Mouse (Mus musculus): ENCODE data around the gene Morn2. TPM values are rescaled to one million over a fixed set of nuclear protein-coding genes. Genes with fewer than 3 reads are reported as not detected.
"Not testable (repeated sequence)": the region's sequence is repeated elsewhere in the genome, so short reads cannot be mapped to it uniquely, and the experiment has no call there.

The Morn2 gene
- total and polyA plus RNA-seq, 3 experiments, result 3.5 to 34.3 (median 20.8) TPM

GRCm38 (mm10) chr17:80267065-80267464, 22.9 kb upstream of the Morn2 start:
- ATAC-seq (ENCODE audit: extremely low read depth, insufficient number of reproducible peaks, low FRiP score, poor library complexity, severe bottlenecking), result no peak
- TF ChIP-seq GATA2 (IDR thresholded peaks at IDR 0.05; ENCODE audit: borderline replicate concordance, low read depth, low read length), result no peak
- no peak for TF ChIP-seq CTCF (IDR thresholded peaks at IDR 0.05; ENCODE audit: low read depth, low read length)
- no peak for TF ChIP-seq TAL1 (conservative IDR thresholded peaks at IDR 0.05; ENCODE audit: low read depth, low read length)
- TF ChIP-seq GATA1 (IDR thresholded peaks at IDR 0.05; ENCODE audit: borderline replicate concordance, low read length), result no peak
- TF ChIP-seq POLR2AphosphoS5 (IDR thresholded peaks at IDR 0.05; ENCODE audit: insufficient replicate concordance, low read depth, low read length), result no peak
- Histone ChIP-seq H3K4me1 (ENCODE audit: insufficient read depth, low read depth, low read length) (no peaks in the 10 kb centered on the region), H3K9me3 (replicated peaks) (no peaks in the 10 kb centered on the region), H3K27me3 (ENCODE audit: insufficient read depth, low read length) (no peaks in the 10 kb centered on the region), H3K4me3 (ENCODE audit: low read depth, low read length) (no peak overlapping the region), H3K36me3 (replicated peaks) (peaks cover 76% of the 10 kb centered on the region)
- no peak for DNase-seq (ENCODE audit: low spot score)

- ATAC-seq (ENCODE audit: extremely low read depth, insufficient number of reproducible peaks, low FRiP score, poor library complexity, severe bottlenecking), result no peak
- H3K27me3 ChIP-seq (ENCODE audit: insufficient read depth, low read length), result no peaks in the 10 kb centered on the region
- TF ChIP-seq GATA2 (IDR thresholded peaks at IDR 0.05; ENCODE audit: borderline replicate concordance, low read depth, low read length), result no peak
- no peak for TF ChIP-seq TAL1 (conservative IDR thresholded peaks at IDR 0.05; ENCODE audit: low read depth, low read length)
- no peak for TF ChIP-seq POLR2AphosphoS5 (IDR thresholded peaks at IDR 0.05; ENCODE audit: insufficient replicate concordance, low read depth, low read length)
- TF ChIP-seq GATA1 (IDR thresholded peaks at IDR 0.05; ENCODE audit: borderline replicate concordance, low read length), result no peak
- TF ChIP-seq CTCF (IDR thresholded peaks at IDR 0.05; ENCODE audit: low read depth, low read length), result no peak
- H3K36me3 ChIP-seq (replicated peaks), result peaks cover 78% of the 10 kb centered on the region
- DNase-seq (ENCODE audit: low spot score), result no peak
- H3K9me3 ChIP-seq (replicated peaks), result no peaks in the 10 kb centered on the region
- H3K4me3 ChIP-seq (ENCODE audit: low read depth, low read length), result no peak overlapping the region
- no peaks in the 10 kb centered on the region for H3K4me1 ChIP-seq (ENCODE audit: insufficient read depth, low read depth, low read length)
These were observed 21.9 kb upstream of the Morn2 start for GRCm38 (mm10) chr17:80268151-80268550.

- not testable (repeated sequence) for H3K9me3 ChIP-seq (replicated peaks); H3K4me1 ChIP-seq (ENCODE audit: insufficient read depth, low read depth, low read length); DNase-seq (ENCODE audit: low spot score); H3K27me3 ChIP-seq (ENCODE audit: insufficient read depth, low read length); ATAC-seq (ENCODE audit: extremely low read depth, insufficient number of reproducible peaks, low FRiP score, poor library complexity, severe bottlenecking); H3K4me3 ChIP-seq (ENCODE audit: low read depth, low read length)
- peaks cover 75% of the 10 kb centered on the region for H3K36me3 ChIP-seq (replicated peaks)
These were observed 19.4 kb upstream of the Morn2 start for GRCm38 (mm10) chr17:80270622-80271021.

- Histone ChIP-seq H3K9me3 (replicated peaks) (no peaks in the 10 kb centered on the region), H3K36me3 (replicated peaks) (peaks cover 67% of the 10 kb centered on the region), H3K27me3 (ENCODE audit: insufficient read depth, low read length) (no peaks in the 10 kb centered on the region), H3K4me1 (ENCODE audit: insufficient read depth, low read depth, low read length) (no peaks in the 10 kb centered on the region), H3K4me3 (ENCODE audit: low read depth, low read length) (no peak overlapping the region)
- TF ChIP-seq POLR2AphosphoS5 (IDR thresholded peaks at IDR 0.05; ENCODE audit: insufficient replicate concordance, low read depth, low read length), result no peak
- TF ChIP-seq GATA2 (IDR thresholded peaks at IDR 0.05; ENCODE audit: borderline replicate concordance, low read depth, low read length), result no peak
- TF ChIP-seq CTCF (IDR thresholded peaks at IDR 0.05; ENCODE audit: low read depth, low read length), result no peak
- TF ChIP-seq GATA1 (IDR thresholded peaks at IDR 0.05; ENCODE audit: borderline replicate concordance, low read length), result no peak
- TF ChIP-seq TAL1 (conservative IDR thresholded peaks at IDR 0.05; ENCODE audit: low read depth, low read length), result no peak
- no peak for ATAC-seq (ENCODE audit: extremely low read depth, insufficient number of reproducible peaks, low FRiP score, poor library complexity, severe bottlenecking)
- no peak for DNase-seq (ENCODE audit: low spot score)
These were observed 11.7 kb upstream of the Morn2 start for GRCm38 (mm10) chr17:80278255-80278654.

GRCm38 (mm10) chr17:80279340-80280070, 10.5 kb upstream of the Morn2 start:
- H3K36me3 ChIP-seq (replicated peaks), result peaks cover 67% of the 10 kb centered on the region
- H3K4me1 ChIP-seq (ENCODE audit: insufficient read depth, low read depth, low read length), result peaks cover 2% of the 10 kb centered on the region; the same call in 1 of the 2 replicates
- no peak for ATAC-seq (ENCODE audit: extremely low read depth, insufficient number of reproducible peaks, low FRiP score, poor library complexity, severe bottlenecking)
- no peak for DNase-seq (ENCODE audit: low spot score)
- H3K4me3 ChIP-seq (ENCODE audit: low read depth, low read length), result no peak overlapping the region
- TF ChIP-seq TAL1 (conservative IDR thresholded peaks at IDR 0.05; ENCODE audit: low read depth, low read length), result no peak
- TF ChIP-seq GATA1 (IDR thresholded peaks at IDR 0.05; ENCODE audit: borderline replicate concordance, low read length), result no peak
- no peak for TF ChIP-seq GATA2 (IDR thresholded peaks at IDR 0.05; ENCODE audit: borderline replicate concordance, low read depth, low read length)
- no peak for TF ChIP-seq POLR2AphosphoS5 (IDR thresholded peaks at IDR 0.05; ENCODE audit: insufficient replicate concordance, low read depth, low read length)
- no peak for TF ChIP-seq CTCF (IDR thresholded peaks at IDR 0.05; ENCODE audit: low read depth, low read length)
- H3K27me3 ChIP-seq (ENCODE audit: insufficient read depth, low read length), result no peaks in the 10 kb centered on the region
- no peaks in the 10 kb centered on the region for H3K9me3 ChIP-seq (replicated peaks)

- no peak for DNase-seq (ENCODE audit: low spot score)
- H3K4me3 ChIP-seq (ENCODE audit: low read depth, low read length), result no peak overlapping the region
- no peaks in the 10 kb centered on the region for H3K27me3 ChIP-seq (ENCODE audit: insufficient read depth, low read length)
- TF ChIP-seq GATA2 (IDR thresholded peaks at IDR 0.05; ENCODE audit: borderline replicate concordance, low read depth, low read length) (no peak), POLR2AphosphoS5 (IDR thresholded peaks at IDR 0.05; ENCODE audit: insufficient replicate concordance, low read depth, low read length) (no peak), CTCF (IDR thresholded peaks at IDR 0.05; ENCODE audit: low read depth, low read length) (no peak), GATA1 (IDR thresholded peaks at IDR 0.05; ENCODE audit: borderline replicate concordance, low read length) (no peak), TAL1 (conservative IDR thresholded peaks at IDR 0.05; ENCODE audit: low read depth, low read length) (no peak)
- H3K36me3 ChIP-seq (replicated peaks), result peaks cover 29% of the 10 kb centered on the region
- no peaks in the 10 kb centered on the region for H3K9me3 ChIP-seq (replicated peaks)
- no peak for ATAC-seq (ENCODE audit: extremely low read depth, insufficient number of reproducible peaks, low FRiP score, poor library complexity, severe bottlenecking)
- H3K4me1 ChIP-seq (ENCODE audit: insufficient read depth, low read depth, low read length), result peaks cover 23% of the 10 kb centered on the region
These were observed 5.6 kb upstream of the Morn2 start for GRCm38 (mm10) chr17:80284446-80284845.
